Mouse (Mus musculus): ENCODE measurements at regions not wholly inside any gene's neighbourhood (a gene's known extent, or its start where the extent isn't known, plus 50 kb on each side); places are given as distances from the start of the nearest gene placed in this dataset.

- ATAC-seq (ENCODE audit: insufficient number of reproducible peaks, low FRiP score, low TSS enrichment, low read depth): no peak
- Histone ChIP-seq H3K9ac (no peak overlapping the region), H3K36me3 (no peaks in the 10 kb centered on the region), H3K9me3 (no peaks in the 10 kb centered on the region), H3K4me3 (no peak overlapping the region), H3K4me2 (no peak overlapping the region), H3K27me3 (no peaks in the 10 kb centered on the region), H3K27ac (no peak overlapping the region), H3K4me1 (no peaks in the 10 kb centered on the region)
- 68% methylated on average over 3 of the region's 3 CpGs for WGBS
Observed at GRCm38 (mm10) chr1:56063474-56063873, 573.8 kb downstream of the Hsfy2 start.
